Mouse (Mus musculus): ENCODE measurements at regions not wholly inside any gene's neighbourhood (a gene's known extent, or its start where the extent isn't known, plus 50 kb on each side); places are given as distances from the start of the nearest gene placed in this dataset.

DNA sequence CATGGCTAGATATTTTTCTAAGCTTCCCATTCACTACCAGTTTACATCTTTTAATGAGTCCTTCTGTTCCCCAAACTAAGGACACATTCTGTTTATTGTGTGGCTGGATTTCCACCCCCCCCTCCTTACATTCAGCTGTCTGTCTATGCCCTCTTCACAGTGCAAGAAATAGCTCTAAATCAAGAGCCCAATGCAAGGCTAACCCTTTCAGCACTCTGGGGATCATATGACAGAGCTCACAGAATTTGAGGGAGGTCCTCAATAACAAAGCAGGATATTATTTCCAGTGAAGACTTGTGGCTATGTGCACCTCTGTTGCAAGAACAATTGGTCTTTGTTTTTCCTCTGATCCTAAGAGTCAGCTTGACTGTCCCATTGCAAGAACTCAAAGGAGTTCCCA lies 874.1 kb upstream of the Gje1 start:
- DNase-seq (ENCODE audit: low read depth, low spot score), result peak; percentile 58

DNA sequence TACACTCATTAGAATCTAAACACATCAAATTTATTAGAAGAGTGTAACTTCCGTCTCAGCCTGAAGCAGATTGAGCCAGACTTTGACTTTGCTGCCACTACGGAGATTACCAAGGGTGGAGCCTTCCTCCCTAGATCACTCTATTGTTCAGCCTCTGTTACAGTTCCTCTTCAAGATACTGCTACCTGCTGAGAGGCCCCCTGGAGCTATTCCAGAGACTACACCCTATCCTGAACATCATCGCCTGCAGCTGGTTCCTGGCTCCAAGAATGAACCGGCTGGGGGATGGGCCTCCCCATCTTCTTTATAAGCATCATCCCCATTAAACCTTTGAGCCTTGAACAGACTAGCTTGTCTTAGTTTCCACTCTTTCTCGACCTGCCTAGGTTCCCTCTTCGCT lies 868.1 kb upstream of the Gje1 start:
- no peak for DNase-seq (ENCODE audit: low read depth, low spot score)

DNA sequence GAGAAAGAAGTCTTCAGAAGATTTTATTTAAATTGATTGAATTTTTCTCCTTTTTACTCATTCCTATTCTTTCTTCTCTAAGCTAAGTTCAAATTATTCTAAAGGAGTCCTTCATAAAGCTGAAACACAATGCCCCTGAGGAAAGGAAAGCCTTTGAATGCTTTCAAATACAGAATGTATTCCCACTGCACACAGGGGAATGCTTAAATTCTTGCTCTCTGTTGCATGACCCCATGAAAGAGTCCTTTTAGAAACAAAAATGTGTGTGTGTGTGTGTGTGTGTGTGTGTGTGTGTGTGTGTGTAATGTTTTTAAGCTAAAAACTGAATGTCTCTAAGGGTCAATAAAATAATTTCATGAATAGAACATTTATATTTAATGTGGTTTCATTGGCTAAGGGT lies 846.1 kb upstream of the Gje1 start:
- peak; percentile 34 for DNase-seq (ENCODE audit: low read depth, low spot score)

DNA sequence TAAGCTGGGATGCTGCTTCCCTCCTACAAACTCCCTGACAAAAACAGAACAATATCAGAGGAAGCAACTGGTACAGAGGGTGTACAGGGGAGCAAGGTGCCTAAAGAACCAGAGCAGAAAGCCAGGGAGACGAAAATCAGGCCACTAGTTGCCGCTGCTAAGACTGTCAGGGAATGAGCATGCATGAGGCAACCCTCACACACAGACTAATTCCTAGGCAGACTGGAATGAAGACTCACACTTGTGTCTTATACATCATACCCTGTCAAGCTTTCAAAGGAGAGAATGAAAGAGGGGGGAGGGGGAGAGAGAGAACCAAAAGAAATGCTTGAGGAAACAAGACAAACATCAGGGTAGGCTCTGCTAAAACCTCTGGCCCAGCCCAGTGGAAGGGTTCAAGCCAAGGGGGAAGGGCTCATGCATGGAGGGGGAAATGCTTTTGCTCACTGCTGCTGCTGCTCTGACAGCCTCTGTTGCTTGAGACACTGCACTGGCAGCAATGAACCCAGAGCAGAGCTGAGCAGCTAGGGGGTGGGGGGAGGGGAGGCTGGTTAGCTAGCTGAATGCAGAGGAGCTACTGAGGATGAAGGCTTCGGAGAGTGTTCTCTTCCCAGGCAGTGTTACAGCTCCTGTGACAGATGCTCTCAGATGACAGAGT lies 835.5 kb upstream of the Gje1 start:
- DNase-seq (ENCODE audit: low read depth, low spot score), result peak; percentile 30

DNA sequence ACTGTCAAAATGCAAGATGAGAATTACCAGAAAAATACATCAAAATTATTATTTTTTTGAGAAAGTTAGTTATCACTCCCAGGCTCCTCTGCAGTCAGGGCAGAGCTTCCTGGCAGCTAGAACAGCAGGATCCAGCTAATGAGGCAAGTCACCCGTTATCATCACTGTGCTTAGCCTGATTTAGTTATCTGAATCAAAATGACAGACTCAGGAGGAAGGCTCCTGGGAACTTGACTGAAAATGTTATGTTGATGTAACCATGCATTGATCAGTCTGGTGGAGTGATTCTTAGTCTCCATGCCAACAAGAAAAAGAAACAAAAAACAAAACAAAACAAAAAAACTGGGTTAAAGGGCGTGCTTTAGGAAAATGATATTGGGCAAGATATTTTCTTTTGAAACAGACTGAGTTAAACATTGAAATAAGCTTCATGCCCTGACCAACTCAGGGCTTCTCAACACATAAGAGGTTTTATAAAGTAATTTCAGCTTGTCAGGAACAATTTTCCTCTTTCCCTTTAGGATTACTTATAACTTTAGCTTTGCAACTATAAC lies 823.9 kb upstream of the Gje1 start:
- no peak for DNase-seq (ENCODE audit: low read depth, low spot score)

DNA sequence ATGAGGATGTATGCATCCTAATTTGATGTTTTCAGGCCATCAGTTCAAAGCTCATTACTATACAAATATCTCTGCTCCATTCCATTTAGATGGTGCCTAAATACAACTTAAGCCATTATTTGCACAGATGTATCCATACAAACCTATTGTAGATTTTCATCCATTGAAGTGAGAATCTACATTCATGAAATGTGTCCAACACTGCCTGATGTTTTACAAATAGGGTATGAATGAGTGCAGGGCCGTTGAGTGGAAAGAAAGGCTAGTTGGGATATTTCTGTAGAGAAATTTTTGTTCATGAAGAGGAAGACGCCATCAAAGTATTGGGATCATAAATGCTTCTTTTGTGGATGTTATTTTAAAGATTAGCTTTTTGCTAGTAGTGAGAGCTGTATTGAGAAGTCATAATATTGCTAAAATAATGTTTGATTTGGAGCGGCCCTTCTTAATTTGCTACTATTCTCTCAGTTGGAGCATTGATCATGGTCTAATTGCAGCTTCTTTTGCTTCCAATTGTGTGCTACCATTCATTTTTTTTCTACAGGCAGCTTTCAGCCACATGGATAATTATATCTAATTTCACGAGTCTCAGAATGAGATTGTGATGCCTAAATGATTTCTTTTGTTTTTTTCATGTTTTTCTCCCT lies 822.9 kb upstream of the Gje1 start:
- no peak for DNase-seq (ENCODE audit: low read depth, low spot score)

DNA sequence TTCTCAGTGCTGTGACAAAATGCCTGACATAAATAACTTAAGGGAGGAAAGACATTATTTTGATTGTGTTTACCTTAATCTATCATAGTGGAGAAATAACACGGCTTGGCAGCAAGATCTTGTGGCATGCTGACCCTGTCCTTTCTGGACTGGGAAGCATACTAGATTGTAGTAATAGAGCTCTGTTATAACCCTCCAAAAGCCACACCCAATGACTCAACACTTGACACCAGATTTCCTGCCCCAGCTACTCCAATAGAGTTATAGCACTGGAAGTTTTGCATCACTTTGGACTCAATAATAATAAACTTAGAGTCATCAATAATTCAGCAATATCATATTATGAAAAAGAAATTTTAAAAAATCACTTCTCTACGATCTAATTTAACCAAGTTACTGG lies 818.0 kb upstream of the Gje1 start:
- no peak for DNase-seq (ENCODE audit: low read depth, low spot score)

DNA sequence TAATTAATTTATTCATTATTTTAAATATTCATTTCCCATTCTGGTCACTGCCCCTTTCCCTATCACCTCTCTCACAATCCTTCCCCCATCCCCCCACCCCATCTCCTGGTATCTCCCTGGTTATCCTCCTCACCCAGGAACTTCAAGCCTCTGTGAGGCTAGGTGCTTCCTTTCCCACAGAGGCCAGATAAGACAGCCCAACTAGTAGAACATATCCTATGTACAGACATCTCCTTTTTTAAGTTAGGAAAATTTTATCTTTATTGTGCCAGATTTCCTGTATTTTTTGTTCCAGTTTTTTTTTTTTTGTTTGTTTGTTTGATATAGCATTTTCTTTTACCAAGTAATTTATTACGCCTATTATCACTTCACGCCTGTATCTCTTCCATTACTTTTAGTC lies 769.4 kb upstream of the Gje1 start:
- DNase-seq (ENCODE audit: low read depth, low spot score), result no peak

DNA sequence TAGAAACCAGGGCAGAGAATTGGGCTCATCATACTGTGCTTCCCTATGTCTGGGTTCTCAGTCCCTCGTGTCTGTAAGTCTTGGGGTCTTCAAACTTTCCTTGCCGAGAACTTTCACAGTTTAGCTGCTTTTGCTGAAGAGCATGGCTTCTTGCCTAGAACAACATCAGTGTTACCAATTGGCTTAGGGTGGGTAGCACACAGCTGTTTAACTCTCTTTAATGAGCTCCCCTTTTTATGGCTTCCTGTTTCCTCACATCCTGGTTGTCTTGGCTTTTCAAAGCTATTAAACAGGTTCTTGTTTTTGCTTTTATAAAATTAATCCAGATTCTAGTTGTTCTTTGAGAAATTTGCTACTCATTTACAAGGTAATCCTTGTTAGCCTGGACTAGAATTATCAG lies 725.3 kb upstream of the Gje1 start:
- no peak for DNase-seq (ENCODE audit: low read depth, low spot score)

DNA sequence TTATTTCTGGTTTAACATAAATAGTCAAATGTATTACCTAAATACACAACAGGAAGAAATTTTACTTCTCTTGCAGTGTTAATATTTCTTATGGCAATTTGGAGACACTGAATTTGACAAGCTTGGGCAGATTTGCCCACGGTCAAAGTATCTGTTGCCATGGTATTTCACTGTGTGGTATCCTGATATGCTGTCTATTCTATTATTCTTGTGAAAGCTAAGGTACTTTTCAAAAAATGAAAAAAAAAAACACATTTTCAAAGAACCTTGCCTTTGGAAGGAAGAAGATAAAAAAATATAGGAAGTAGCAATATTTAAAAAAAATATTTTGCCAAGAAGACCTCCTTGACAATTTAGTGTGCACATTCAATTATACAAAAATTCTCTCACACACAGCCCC lies 723.2 kb upstream of the Gje1 start:
- DNase-seq (ENCODE audit: low read depth, low spot score), result no peak

DNA sequence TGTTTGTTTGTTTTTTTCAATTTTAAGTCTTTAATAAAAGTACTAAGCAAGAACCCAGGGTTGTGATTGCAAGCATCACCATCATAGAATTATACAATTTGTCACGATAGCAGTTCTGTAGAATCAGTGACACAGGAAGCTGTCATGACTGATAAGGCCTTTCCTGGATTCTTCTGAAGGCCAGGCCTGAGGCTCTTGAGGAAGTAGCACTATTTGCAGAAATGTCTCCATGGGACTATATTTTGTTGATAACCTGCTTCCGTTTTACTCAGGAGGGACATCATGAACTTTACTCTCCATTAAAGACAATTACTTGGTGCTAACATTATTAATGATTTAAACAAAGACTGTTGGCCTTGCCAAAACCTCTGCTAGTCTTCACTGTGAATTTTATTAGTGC lies 708.7 kb upstream of the Gje1 start:
- DNase-seq (ENCODE audit: low read depth, low spot score), result no peak

DNA sequence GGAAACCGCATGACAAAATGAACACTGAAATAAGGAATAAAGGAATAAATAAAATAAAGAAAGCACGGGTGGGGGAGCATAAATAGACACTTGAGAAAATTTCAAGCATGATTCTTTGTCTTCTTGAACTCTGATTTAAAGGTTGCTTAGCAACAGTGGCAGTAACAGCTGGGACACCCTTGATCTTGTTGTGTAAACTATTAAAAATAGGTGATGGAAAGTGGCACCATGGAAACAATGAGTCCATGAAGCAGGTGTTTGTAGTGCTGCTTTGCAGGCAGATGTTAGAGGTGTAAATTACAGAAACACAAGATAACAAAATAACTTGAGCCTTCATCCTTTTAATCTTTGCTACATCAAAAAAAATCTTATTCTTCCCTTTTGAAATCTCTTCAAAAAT lies 688.2 kb upstream of the Gje1 start:
- peak; percentile 6 for DNase-seq (ENCODE audit: low read depth, low spot score)

DNA sequence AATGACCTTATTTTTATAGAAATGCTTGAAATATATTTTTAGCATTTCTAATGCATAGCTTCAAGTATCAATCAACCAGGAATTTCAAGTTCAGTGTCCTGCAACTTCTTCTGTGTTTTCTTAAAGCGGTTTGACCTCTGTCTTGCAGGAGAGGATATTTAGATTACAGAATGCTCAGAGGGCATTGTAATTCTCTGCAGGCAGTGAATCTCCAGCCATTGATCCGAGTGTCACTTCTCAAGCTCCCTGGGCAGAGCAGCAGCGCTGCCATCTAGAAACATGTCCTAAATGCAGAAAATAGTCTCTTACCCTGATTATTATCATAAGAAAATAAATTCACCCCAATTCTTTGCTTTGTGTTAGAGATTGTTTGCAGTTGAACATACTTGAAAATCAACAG lies 687.7 kb upstream of the Gje1 start:
- peak; percentile 12 for DNase-seq (ENCODE audit: low read depth, low spot score)

DNA sequence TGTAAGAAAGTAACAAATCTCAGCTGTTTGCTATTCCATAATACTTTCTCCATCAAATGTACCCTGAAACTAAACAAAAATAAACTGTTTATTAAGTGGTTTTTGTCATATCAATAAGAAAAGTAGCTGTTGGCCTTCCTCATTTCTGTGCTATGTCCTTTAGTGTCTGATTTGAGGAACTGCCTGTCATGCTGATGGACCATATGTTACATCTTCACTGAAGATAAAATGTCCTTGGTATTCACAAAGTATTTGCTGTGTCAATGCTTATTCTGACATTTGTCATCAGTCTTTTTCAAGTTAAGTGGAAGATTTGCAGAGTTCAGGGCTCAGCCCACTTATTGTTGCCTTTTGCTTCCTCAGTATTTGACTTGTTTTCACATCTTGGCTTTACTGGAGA lies 682.0 kb upstream of the Gje1 start:
- DNase-seq (ENCODE audit: low read depth, low spot score), result no peak

DNA sequence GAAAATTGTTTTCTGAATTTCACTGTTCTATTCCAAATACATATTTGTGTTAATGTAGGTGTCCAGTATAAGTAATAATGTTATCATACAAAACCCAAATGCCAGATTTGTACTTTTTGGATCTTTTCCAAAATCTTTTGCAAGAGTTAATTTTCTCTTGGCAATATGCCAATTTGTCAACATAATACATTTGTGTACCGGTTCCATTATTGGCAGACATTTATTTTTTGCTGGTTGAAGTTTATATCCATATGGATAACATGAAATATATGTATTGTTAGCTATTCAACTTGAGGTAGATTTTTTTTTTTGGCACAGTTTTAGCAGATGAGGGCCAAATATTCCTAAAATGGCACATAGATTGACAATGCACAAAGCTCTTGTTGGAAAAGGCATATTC lies 679.1 kb upstream of the Gje1 start:
- DNase-seq (ENCODE audit: low read depth, low spot score), result no peak

DNA sequence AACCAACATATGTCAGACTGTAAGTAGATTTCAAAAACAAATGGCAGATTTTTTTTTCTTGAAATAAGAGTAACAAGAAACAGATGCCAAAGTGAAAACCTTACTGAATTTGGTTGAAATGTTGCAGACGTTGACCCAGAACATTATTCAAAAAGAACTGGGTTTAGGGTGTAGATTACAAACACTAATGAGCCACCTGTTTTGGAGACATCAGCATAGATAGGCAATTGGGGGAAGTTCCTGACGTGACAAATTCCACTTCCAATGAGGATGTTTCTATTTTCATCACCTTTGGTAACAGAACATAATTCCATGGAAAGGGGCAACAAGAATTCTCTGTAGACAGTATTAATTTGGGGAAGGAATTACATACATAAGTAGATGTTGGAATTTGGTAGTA lies 677.3 kb upstream of the Gje1 start:
- DNase-seq (ENCODE audit: low read depth, low spot score), result no peak

DNA sequence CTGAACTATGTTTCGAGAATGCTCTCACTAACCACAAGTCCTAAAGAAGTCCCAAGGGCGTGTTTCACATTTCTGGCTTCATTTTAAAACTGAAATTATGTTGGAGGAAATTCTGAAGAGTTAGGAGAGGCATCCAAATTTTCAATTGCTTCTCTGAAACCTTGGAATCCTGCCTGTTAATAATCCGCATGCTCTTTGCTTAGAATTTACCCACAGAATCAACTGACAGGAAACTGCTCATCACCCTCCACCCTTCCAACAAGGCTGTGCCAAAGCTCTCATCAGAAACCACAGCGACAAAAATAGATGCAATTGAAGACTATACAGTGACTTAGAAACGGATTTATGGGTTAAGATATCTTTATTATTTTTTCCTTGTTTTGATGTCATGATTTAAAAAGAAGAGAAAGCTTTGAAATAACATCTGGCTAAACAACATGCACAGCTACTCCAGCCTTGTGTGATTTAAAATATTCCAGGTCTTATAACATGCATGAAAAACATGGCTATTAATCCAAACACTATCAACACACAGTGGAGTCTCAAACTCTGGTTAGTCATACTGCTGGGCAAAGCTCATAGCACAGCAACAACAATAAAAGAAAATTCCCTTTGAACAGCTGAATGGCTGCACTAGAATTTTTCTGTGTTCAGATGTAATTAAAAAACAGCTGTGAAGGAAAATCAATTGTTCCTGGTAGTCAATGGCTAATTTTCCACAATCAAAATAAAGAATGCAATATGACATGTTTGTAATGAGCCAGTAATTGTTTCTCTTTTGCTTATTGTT lies 674.2 kb upstream of the Gje1 start:
- no peak for DNase-seq (ENCODE audit: low read depth, low spot score)

DNA sequence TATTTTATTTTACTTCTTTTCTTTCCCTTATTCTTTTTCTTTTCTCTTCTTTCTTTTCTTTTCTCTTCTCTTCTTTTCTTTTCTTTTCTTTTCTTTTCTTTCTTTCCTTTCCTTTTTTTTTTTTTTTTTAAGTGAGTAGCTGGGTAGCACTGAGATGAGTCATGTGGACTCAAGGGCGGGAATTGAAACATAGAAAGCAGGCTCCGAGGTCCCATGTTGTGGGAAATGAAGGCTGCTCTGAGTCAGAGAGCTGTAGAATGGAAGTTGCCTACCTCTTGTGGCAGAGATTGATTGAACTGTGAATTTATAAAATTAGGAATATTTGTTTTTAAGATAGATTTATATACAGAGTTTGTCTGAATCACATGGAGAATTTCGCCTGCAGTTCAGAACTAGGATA lies 655.6 kb upstream of the Gje1 start:
- no peak for DNase-seq (ENCODE audit: low read depth, low spot score)
